Mouse (Mus musculus) liver, embryonic 12.5 days (tissue): ENCODE measurements around the gene Zfp706. TPM values are rescaled to one million over a fixed set of nuclear protein-coding genes. Genes with fewer than 3 reads are reported as not detected.

Experiments used
- ATAC-seq: fragments of 200-750 bp; cut with Nextera tagmentation; 2 replicates; pipeline ENCODE4 v1.8.0; 2017; ENCODE audit warnings: moderate number of reproducible peaks, mild to moderate bottlenecking, moderate library complexity
- H3K27ac ChIP-seq: fragments of 300-500 bp; sonication (generic); 2 replicates; pipeline ENCODE4 v1.5.1; 2016; ENCODE audit warnings: mild to moderate bottlenecking
- H3K27me3 ChIP-seq: fragments of 300-500 bp; sonication (generic); replicated peaks from 2 replicates; pipeline ENCODE4 v1.6.1; 2016; ENCODE audit warnings: mild to moderate bottlenecking, moderate library complexity
- H3K36me3 ChIP-seq: fragments of 300-500 bp; sonication (generic); 2 replicates; pipeline ENCODE4 v1.6.1; 2016; ENCODE audit warnings: mild to moderate bottlenecking, moderate library complexity
- H3K4me1 ChIP-seq: fragments of 300-500 bp; sonication (generic); 2 replicates; pipeline ENCODE4 v1.6.1; 2016
- H3K4me2 ChIP-seq: fragments of 300-500 bp; sonication (generic); 2 replicates; pipeline ENCODE4 v1.6.1; 2016; ENCODE audit warnings: mild to moderate bottlenecking, moderate library complexity
- H3K4me3 ChIP-seq: fragments of 300-500 bp; sonication (generic); 2 replicates; pipeline ENCODE4 v1.5.1; 2016; ENCODE audit warnings: mild to moderate bottlenecking, moderate library complexity
- H3K9ac ChIP-seq: fragments of 300-500 bp; sonication (generic); 2 replicates; pipeline ENCODE4 v1.6.1; 2016; ENCODE audit warnings: mild to moderate bottlenecking, moderate library complexity
- H3K9me3 ChIP-seq: fragments of 300-500 bp; sonication (generic); replicated peaks from 2 replicates; pipeline ENCODE4 v1.6.1; 2016; ENCODE audit warnings: mild to moderate bottlenecking, moderate library complexity
- WGBS: fragments of 180-500 bp; shearing (Covaris S2); methylation state at CpG from one replicate; pipeline ENCODE4 v1.1.7; 2016; ENCODE audit not compliant: insufficient replicate concordance; 5-methylcytosine and 5-hydroxymethylcytosine counted together
- polyA plus RNA-seq: library from polyadenylated mRNA; unstranded; fragments of >200 nt; fragmentation: Nextera tagmentation; extraction: Ambion mirVana; gene quantifications from 2 replicates; pipeline ENCODE4 v1.2.1, GENCODE M21; 2016

Zfp706 gene
- polyA plus RNA-seq, 1 experiment from 2014 or later: 318 TPM

GRCm38 (mm10) chr15:36974614-36975255 lies 32.8 kb downstream of the Zfp706 start:
- 25% methylated on average over 6 of the region's 6 CpGs for WGBS
- H3K36me3 ChIP-seq: no peaks in the 10 kb centered on the region
- peaks cover 4% of the 10 kb centered on the region; the same call in 1 of the 2 replicates for H3K27me3 ChIP-seq
- no peak overlapping the region for H3K9ac ChIP-seq
- peak; percentile 67 for ATAC-seq
- no peak overlapping the region; the same call in 1 of the 2 replicates for H3K4me2 ChIP-seq
- no peak overlapping the region for H3K4me3 ChIP-seq
- H3K9me3 ChIP-seq: no peaks in the 10 kb centered on the region
- no peak overlapping the region for H3K27ac ChIP-seq
- peaks cover 35% of the 10 kb centered on the region for H3K4me1 ChIP-seq

GRCm38 (mm10) chr15:36973714-36974113 lies 33.9 kb downstream of the Zfp706 start:
- Histone ChIP-seq H3K36me3 (no peaks in the 10 kb centered on the region), H3K4me2 (no peak overlapping the region), H3K27ac (no peak overlapping the region), H3K4me1 (peaks cover 29% of the 10 kb centered on the region), H3K9me3 (no peaks in the 10 kb centered on the region), H3K27me3 (peaks cover 10% of the 10 kb centered on the region; the same call in 1 of the 2 replicates), H3K9ac (no peak overlapping the region), H3K4me3 (no peak overlapping the region)
- WGBS: 39% methylated on average over 7 of the region's 7 CpGs
- ATAC-seq: peak; percentile 13; the same call in 1 of the 2 replicates

DNA sequence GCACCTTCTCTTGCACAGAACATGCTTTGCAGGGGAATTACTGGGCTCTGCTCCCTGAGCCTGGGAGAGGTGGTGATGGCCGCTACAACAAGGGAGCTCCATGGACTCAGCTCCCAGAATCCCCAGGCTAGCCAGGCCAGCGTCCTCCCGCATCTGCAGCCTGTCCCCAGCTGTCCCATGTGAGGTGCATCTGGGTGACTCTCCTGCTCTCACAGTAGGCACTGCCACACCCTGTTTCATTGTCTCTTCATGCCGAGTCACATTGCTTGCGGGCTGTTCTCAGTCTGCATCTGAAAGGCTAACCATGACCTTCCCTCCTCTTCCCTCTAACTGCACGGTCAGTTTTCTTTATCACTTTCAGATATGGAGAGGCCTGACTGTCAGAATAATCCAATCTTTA lies 34.3 kb downstream of the Zfp706 start:
- 56% methylated on average over 6 of the region's 6 CpGs for WGBS
- 0 out of 2 replicates have a peak, but pooled peaks have one; percentile 34 for ATAC-seq
- Histone ChIP-seq H3K4me3 (no peak overlapping the region), H3K9ac (no peak overlapping the region), H3K36me3 (no peaks in the 10 kb centered on the region), H3K4me2 (no peak overlapping the region), H3K9me3 (no peaks in the 10 kb centered on the region), H3K4me1 (peaks cover 29% of the 10 kb centered on the region), H3K27ac (no peak overlapping the region), H3K27me3 (peaks cover 15% of the 10 kb centered on the region; the same call in 1 of the 2 replicates)

DNA sequence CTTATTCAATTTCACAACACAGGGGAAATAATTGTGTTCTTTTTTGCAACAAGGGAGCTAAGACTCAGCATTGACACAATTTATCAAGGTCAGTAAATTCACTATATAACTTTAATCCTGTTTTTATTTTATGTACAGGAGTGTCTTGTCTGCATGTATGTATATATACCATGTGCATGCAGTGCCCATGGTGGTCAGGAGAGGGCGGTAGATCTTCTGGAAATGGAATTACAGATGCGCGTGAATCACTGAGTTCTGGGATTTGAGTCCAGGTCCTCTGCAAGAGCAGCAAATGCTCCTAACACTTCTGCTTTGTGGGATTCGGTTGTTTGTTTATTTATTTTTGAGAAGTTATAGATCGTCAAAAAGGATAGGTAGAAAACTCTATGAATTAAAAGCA lies 37.8 kb downstream of the Zfp706 start:
- H3K4me1 ChIP-seq: peaks cover 20% of the 10 kb centered on the region
- no peaks in the 10 kb centered on the region for H3K9me3 ChIP-seq
- no peak overlapping the region for H3K4me3 ChIP-seq
- no peak for ATAC-seq
- no peak overlapping the region for H3K4me2 ChIP-seq
- no peaks in the 10 kb centered on the region for H3K36me3 ChIP-seq
- WGBS: 68% methylated on average over 5 of the region's 5 CpGs
- no peak overlapping the region for H3K27ac ChIP-seq
- H3K9ac ChIP-seq: no peak overlapping the region
- H3K27me3 ChIP-seq: peaks cover 35% of the 10 kb centered on the region

DNA sequence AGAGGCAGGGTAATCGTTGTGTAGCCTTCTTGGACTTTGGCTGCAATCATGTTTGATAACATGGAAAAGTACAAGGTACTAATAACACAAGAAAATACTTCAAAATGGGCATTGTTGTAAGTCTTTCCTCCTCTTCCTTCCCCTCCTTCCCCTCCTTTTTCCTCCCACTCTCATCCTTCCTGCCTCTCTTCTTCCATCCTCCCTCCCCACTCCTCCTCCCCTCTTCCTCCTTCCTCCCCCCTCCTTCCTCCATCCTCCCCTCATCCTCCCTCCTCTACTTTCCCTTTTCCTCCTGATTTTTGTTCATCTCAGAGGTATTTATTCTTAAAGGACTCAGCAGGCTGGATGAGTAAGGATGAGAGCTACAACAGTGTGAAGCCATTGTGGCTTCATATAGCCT lies 39.3 kb downstream of the Zfp706 start:
- H3K27ac ChIP-seq: no peak overlapping the region
- H3K4me1 ChIP-seq: peaks cover 5% of the 10 kb centered on the region
- no peak for ATAC-seq
- no peak overlapping the region for H3K4me3 ChIP-seq
- 60% methylated on average over 1 of the region's 1 CpGs for WGBS
- H3K36me3 ChIP-seq: no peaks in the 10 kb centered on the region
- H3K9ac ChIP-seq: no peak overlapping the region
- no peak overlapping the region for H3K4me2 ChIP-seq
- H3K9me3 ChIP-seq: no peaks in the 10 kb centered on the region
- H3K27me3 ChIP-seq: peaks cover 35% of the 10 kb centered on the region

DNA sequence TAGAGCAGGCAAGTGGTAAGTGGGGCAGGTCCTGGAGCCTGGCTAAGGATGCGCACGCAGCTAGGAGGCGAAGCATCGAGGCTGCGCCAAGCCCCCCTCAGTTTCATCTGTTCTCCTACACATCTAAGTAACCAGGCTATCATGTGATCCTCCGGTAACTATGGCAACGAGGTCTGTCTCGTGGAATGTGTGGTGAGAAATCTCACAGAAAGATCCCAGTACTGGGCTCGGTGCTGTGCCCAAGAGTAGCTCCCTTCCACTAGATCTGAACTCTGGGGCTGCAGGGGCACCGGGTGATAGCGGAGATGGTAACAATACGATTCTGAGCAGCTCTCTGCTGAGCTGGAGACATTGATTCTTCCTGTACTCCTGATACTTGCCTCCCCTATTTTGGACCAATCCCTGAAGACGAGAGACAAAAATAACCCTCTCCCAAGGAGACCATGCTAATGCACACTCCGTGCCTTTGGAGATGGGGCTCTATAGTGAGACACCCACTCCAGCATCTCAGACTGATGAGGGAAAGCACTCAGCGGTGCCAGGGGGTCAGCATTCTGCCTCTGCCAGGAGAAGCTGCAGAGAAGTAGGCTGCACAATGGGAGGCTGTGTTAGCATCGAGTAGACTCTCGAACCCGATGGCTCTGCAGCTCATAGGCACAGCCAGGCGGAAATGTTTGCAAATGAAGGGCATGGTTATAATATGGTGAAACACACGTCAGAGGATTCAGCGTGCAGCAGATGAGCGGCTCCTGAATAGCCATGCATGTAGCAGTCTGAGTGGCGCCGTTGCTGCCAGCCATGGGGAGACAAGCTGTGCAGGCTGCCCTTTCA lies 40.0 kb downstream of the Zfp706 start:
- H3K27me3 ChIP-seq: peaks cover 31% of the 10 kb centered on the region
- no peak for ATAC-seq
- no peaks in the 10 kb centered on the region for H3K36me3 ChIP-seq
- H3K27ac ChIP-seq: no peak overlapping the region
- H3K4me3 ChIP-seq: no peak overlapping the region
- H3K9ac ChIP-seq: no peak overlapping the region
- H3K9me3 ChIP-seq: no peaks in the 10 kb centered on the region
- WGBS: 39% methylated on average over 24 of the region's 24 CpGs
- no peaks in the 10 kb centered on the region for H3K4me1 ChIP-seq
- H3K4me2 ChIP-seq: no peak overlapping the region

GRCm38 (mm10) chr15:36966940-36967339 lies 40.6 kb downstream of the Zfp706 start:
- no peak overlapping the region for H3K4me3 ChIP-seq
- no peak overlapping the region for H3K9ac ChIP-seq
- H3K9me3 ChIP-seq: no peaks in the 10 kb centered on the region
- peaks cover 31% of the 10 kb centered on the region for H3K27me3 ChIP-seq
- no peak overlapping the region for H3K27ac ChIP-seq
- H3K4me2 ChIP-seq: no peak overlapping the region
- WGBS: 25% methylated on average over 7 of the region's 7 CpGs
- H3K4me1 ChIP-seq: no peaks in the 10 kb centered on the region
- H3K36me3 ChIP-seq: no peaks in the 10 kb centered on the region
- no peak for ATAC-seq

DNA sequence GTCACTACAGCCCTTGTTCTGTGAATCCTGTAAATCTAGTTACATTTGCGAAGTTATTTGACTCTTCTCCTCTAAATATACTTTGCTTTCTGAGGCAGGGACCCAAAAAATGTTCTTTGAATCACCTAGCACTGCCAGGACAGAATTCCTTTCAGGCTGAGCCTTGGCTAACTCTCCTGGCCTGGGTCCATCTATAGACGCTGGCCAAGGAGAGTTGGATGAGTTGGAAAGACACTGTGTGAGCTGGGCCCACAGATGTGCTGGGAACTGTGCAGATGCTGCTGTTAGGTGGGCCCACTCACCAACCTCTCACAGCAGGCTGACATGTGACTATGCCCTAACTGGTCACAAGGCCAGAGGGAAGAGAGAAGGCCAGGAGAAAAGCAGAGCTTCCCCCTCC lies 41.1 kb downstream of the Zfp706 start:
- no peak overlapping the region for H3K9ac ChIP-seq
- no peaks in the 10 kb centered on the region for H3K36me3 ChIP-seq
- peaks cover 31% of the 10 kb centered on the region for H3K27me3 ChIP-seq
- H3K4me2 ChIP-seq: no peak overlapping the region
- H3K27ac ChIP-seq: no peak overlapping the region
- no peak overlapping the region for H3K4me3 ChIP-seq
- no peak for ATAC-seq
- 68% methylated on average over 2 of the region's 2 CpGs for WGBS
- no peaks in the 10 kb centered on the region for H3K4me1 ChIP-seq
- H3K9me3 ChIP-seq: no peaks in the 10 kb centered on the region

DNA sequence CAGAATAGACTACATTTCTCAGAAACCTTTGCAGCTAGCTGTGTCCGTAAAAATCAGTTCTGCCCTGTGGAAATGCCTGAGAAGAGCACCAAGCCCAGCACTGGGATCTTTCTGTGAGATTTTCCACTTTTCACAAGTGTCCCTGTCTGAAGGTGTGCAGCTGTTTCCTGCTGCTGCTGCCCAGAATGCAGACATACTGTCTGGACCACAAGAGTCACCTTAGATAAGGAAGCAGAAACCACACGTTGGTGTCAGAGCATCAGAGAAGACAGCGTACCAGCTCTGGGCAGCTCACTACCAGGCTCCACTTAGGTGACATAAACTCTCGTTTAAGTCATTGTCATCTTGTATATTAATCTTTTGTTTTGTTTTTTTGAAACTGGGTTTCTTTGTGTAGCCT lies 41.8 kb downstream of the Zfp706 start:
- H3K27me3 ChIP-seq: peaks cover 31% of the 10 kb centered on the region
- no peak overlapping the region for H3K4me3 ChIP-seq
- peaks cover 2% of the 10 kb centered on the region for H3K4me1 ChIP-seq
- H3K4me2 ChIP-seq: no peak overlapping the region
- no peaks in the 10 kb centered on the region for H3K36me3 ChIP-seq
- no peak overlapping the region for H3K27ac ChIP-seq
- no peak for ATAC-seq
- H3K9me3 ChIP-seq: no peaks in the 10 kb centered on the region
- 36% methylated on average over 4 of the region's 4 CpGs for WGBS
- no peak overlapping the region for H3K9ac ChIP-seq

DNA sequence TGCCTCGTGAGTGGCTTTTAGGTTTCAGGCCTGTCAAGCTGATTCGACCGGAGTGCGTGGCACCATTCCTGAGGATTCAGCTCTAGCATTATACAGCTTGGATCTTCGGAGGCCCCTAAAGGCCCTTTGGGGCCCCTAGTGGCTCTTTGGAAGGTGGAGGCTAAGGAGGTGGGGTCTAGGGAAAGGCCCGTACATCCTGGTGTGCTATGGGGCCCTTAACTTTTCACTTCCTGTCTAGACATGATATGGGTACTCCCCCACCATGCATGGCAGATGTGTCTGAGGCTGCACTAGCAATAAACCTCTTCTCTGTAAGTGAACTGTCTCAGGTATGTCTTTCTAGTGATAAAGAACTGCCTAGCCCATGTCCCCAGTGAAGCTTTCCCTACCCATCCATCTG lies 44.6 kb downstream of the Zfp706 start:
- H3K27me3 ChIP-seq: peaks cover 17% of the 10 kb centered on the region
- H3K36me3 ChIP-seq: no peaks in the 10 kb centered on the region
- ATAC-seq: no peak
- H3K9me3 ChIP-seq: no peaks in the 10 kb centered on the region
- peaks cover 11% of the 10 kb centered on the region for H3K4me1 ChIP-seq
- no peak overlapping the region for H3K4me2 ChIP-seq
- H3K4me3 ChIP-seq: no peak overlapping the region
- no peak overlapping the region for H3K27ac ChIP-seq
- no peak overlapping the region for H3K9ac ChIP-seq
- WGBS: 78% methylated on average over 6 of the region's 6 CpGs

GRCm38 (mm10) chr15:36960876-36961237 lies 46.7 kb downstream of the Zfp706 start:
- no peak for ATAC-seq
- 79% methylated on average over 4 of the region's 4 CpGs for WGBS
- H3K4me3 ChIP-seq: no peak overlapping the region

More at GRCm38 (mm10) chr15:36960876-36961237, 46.7 kb downstream of the Zfp706 start:
- no peaks in the 10 kb centered on the region for H3K9me3 ChIP-seq
- no peak overlapping the region for H3K9ac ChIP-seq
- no peak overlapping the region for H3K27ac ChIP-seq
- no peaks in the 10 kb centered on the region for H3K36me3 ChIP-seq
- peaks cover under 1% of the 10 kb centered on the region; the same call in 1 of the 2 replicates for H3K27me3 ChIP-seq
- no peak overlapping the region for H3K4me2 ChIP-seq
- peaks cover 13% of the 10 kb centered on the region for H3K4me1 ChIP-seq
